Mouse (Mus musculus): Measurements from ENCODE around the gene Coq2. TPM values are rescaled to one million over a fixed set of nuclear protein-coding genes. Genes with fewer than 3 reads are reported as not detected.

Coq2 gene
- total and polyA plus RNA-seq, 2 experiments from 2014 or later, result 65.1 to 81.3 TPM

DNA sequence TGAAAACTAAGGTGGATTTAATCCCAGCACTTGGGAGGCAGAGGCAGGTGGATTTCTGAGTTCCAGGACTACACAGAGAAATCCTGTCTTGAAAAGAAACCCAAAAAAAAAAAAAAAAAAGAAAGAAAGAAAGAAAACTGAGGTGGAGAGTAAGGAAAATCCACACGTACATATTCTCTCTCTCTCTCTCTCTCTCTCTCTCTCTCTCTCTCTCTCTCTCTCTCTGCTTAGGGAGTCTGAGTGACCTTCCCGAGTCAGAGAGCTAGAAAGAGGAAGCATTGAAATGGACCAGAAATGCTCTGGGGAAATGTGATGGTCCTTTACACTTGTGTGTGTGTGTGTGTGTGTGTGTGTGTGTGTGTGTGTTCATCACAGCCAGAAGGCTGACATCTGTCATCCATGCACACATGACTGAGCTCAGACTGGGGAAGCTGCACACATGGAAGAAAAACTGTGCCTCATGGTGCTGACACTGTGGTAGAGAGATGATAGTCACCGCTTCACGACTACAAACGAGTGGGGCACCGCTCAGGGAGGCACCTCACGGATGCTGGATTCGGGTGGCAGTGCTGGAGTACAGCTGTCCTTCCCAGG lies 40.0 kb downstream of the Coq2 start:
- H3K36me3 ChIP-seq (ENCODE audit: insufficient read depth), result no peaks in the 10 kb centered on the region
- no peak overlapping the region for H3K9ac ChIP-seq
- H3K4me3 ChIP-seq (ENCODE audit: low read depth, low read length), result no peak overlapping the region
- H3K27ac ChIP-seq (ENCODE audit: low read depth, low read length), result no peak overlapping the region
- no peaks in the 10 kb centered on the region for H3K4me1 ChIP-seq (ENCODE audit: insufficient read depth)
- no peaks in the 10 kb centered on the region for H3K27me3 ChIP-seq (ENCODE audit: insufficient read depth, low read length)
- no peak for TF ChIP-seq CTCF (IDR thresholded peaks at IDR 0.05; ENCODE audit: low read depth)
- 82% methylated on average over 8 of the region's 8 CpGs for WGBS
- DNase-seq (no peak), ATAC-seq (no peak)
- H3K4me2 ChIP-seq (ENCODE audit: low read depth), result no peak overlapping the region
- H3K9me3 ChIP-seq (ENCODE audit: low read length), result no peaks in the 10 kb centered on the region

DNA sequence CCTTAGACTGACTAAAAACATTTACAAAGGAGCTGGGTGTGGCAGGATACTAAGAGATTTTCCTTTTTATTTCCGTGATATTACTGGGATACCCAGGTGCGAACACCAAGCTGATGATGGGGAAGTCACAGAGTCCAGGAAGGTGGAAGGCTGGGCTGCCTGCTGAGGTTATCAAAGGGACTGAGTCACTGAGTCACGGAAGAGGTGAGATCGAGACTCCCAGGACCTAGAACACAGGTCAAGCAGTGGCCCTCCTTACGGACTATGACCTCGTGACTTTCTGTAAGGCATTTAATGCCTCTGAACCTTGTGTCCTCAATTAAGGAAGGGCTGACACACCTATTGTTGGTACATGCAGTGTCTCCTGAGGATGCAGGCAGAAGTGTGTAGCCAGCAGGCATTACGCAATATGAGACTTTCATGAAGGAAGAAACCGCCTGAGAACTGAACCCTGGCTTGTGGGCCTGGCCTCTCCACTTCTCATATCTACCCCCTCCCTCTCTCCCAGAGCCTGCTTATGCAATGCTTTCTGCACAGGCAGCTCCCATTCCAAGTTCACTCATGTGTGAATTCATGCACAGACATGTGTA lies 42.3 kb downstream of the Coq2 start:
- ATAC-seq (no peak), DNase-seq (no peak)
- no peak overlapping the region for H3K27ac ChIP-seq (ENCODE audit: low read depth, low read length)
- WGBS, result 88% methylated on average over 8 of the region's 8 CpGs
- no peak overlapping the region for H3K4me3 ChIP-seq (ENCODE audit: low read depth, low read length)
- H3K36me3 ChIP-seq (ENCODE audit: insufficient read depth), result no peaks in the 10 kb centered on the region
- H3K27me3 ChIP-seq (ENCODE audit: insufficient read depth, low read length), result no peaks in the 10 kb centered on the region
- no peak overlapping the region for H3K9ac ChIP-seq
- no peaks in the 10 kb centered on the region for H3K4me1 ChIP-seq (ENCODE audit: insufficient read depth)
- no peak overlapping the region for H3K4me2 ChIP-seq (ENCODE audit: low read depth)
- H3K9me3 ChIP-seq (ENCODE audit: low read length), result no peaks in the 10 kb centered on the region
- no peak for TF ChIP-seq CTCF (IDR thresholded peaks at IDR 0.05; ENCODE audit: low read depth)

DNA sequence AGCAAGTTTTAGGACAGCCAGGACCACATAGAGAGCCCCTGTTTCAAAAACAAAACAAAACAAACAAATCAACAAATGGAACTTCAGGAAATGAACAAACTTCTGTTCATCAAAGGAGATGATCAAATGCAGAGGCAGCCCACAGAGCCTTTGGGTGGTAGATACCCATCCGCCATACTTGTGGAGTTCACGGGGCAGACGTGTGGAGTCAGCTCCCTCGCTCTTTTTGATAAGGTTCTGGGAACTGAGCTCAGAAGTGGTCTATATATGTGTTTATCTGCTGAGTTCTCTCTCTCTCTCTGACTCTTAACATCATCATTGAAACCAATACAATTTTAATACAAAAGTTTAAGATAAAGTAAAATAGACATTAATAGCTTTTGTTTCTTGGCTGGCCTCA lies 46.1 kb downstream of the Coq2 start:
- ATAC-seq, result no peak
- no peaks in the 10 kb centered on the region for H3K9me3 ChIP-seq (ENCODE audit: low read length)
- no peak overlapping the region for H3K4me3 ChIP-seq (ENCODE audit: low read depth, low read length)
- TF ChIP-seq CTCF (IDR thresholded peaks at IDR 0.05; ENCODE audit: low read depth), result no peak
- H3K36me3 ChIP-seq (ENCODE audit: insufficient read depth), result no peaks in the 10 kb centered on the region
- no peaks in the 10 kb centered on the region for H3K4me1 ChIP-seq (ENCODE audit: insufficient read depth)
- no peak overlapping the region for H3K4me2 ChIP-seq (ENCODE audit: low read depth)
- 96% methylated on average over 4 of the region's 4 CpGs for WGBS
- no peak for DNase-seq
- no peak overlapping the region for H3K9ac ChIP-seq
- H3K27me3 ChIP-seq (ENCODE audit: insufficient read depth, low read length), result no peaks in the 10 kb centered on the region
- no peak overlapping the region for H3K27ac ChIP-seq (ENCODE audit: low read depth, low read length)

DNA sequence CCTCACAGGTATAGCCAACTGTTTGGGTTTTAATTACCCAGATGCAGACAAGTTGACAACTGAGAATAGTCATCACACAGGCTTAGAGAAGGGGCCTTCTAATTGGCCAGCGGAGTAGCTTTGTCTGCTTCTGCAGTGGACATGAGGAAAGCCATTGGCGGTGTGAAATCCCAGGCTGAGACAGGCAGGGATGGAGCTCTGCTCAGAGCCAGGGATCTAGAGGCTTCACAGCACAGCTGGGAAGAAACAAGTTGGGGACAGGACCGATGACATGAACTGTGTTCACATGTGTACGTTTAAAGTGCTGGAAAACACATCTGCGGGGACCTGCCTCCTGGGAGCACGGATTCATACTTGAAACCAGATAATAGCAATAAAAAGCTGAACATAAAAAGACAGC lies 48.4 kb downstream of the Coq2 start:
- Histone ChIP-seq H3K9ac (no peak overlapping the region), H3K9me3 (ENCODE audit: low read length) (no peaks in the 10 kb centered on the region), H3K36me3 (ENCODE audit: insufficient read depth) (no peaks in the 10 kb centered on the region), H3K27me3 (ENCODE audit: insufficient read depth, low read length) (no peaks in the 10 kb centered on the region), H3K4me3 (ENCODE audit: low read depth, low read length) (no peak overlapping the region), H3K27ac (ENCODE audit: low read depth, low read length) (no peak overlapping the region), H3K4me1 (ENCODE audit: insufficient read depth) (no peaks in the 10 kb centered on the region), H3K4me2 (ENCODE audit: low read depth) (no peak overlapping the region)
- TF ChIP-seq CTCF (IDR thresholded peaks at IDR 0.05; ENCODE audit: low read depth), result no peak
- ATAC-seq (no peak), DNase-seq (no peak)
- WGBS, result 65% methylated on average over 6 of the region's 6 CpGs

DNA sequence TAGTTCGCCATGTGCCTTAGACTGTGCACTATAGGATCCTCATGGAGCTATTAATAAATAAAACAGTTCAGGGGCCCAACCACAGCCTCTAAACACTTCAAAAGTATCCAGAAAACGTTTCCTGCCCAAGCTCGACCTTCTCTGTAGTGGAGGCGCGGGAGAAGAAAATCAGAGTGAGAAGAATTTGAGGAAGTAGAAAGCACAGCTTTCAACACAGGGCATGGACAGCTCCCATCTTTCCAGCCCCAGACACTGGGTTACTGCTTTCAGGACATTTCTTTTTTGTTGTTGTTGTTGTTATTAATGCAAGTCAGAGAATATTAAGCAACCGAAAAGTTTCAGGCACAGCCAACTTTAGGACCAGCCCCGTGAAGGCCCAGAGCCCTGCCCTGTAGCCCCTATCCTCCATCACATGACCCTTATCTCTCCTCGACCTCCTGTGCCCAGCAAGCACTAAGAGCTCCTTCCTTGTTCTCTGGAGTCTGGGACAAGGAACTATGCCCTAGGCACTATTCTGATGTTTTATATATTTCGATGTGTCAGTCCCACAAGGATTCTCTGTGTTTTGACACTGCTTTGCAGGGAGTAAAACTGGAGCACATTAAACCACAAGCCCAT lies 50.1 kb downstream of the Coq2 start:
- no peak overlapping the region for H3K4me2 ChIP-seq (ENCODE audit: low read depth)
- H3K9me3 ChIP-seq (ENCODE audit: low read length), result no peaks in the 10 kb centered on the region
- H3K27ac ChIP-seq (ENCODE audit: low read depth, low read length), result no peak overlapping the region
- DNase-seq (no peak), ATAC-seq (no peak)
- H3K36me3 ChIP-seq (ENCODE audit: insufficient read depth), result no peaks in the 10 kb centered on the region
- no peaks in the 10 kb centered on the region for H3K27me3 ChIP-seq (ENCODE audit: insufficient read depth, low read length)
- WGBS, result 77% methylated on average over 9 of the region's 9 CpGs
- no peak overlapping the region for H3K9ac ChIP-seq
- TF ChIP-seq CTCF (IDR thresholded peaks at IDR 0.05; ENCODE audit: low read depth), result no peak
- H3K4me1 ChIP-seq (ENCODE audit: insufficient read depth), result no peaks in the 10 kb centered on the region
- no peak overlapping the region for H3K4me3 ChIP-seq (ENCODE audit: low read depth, low read length)

DNA sequence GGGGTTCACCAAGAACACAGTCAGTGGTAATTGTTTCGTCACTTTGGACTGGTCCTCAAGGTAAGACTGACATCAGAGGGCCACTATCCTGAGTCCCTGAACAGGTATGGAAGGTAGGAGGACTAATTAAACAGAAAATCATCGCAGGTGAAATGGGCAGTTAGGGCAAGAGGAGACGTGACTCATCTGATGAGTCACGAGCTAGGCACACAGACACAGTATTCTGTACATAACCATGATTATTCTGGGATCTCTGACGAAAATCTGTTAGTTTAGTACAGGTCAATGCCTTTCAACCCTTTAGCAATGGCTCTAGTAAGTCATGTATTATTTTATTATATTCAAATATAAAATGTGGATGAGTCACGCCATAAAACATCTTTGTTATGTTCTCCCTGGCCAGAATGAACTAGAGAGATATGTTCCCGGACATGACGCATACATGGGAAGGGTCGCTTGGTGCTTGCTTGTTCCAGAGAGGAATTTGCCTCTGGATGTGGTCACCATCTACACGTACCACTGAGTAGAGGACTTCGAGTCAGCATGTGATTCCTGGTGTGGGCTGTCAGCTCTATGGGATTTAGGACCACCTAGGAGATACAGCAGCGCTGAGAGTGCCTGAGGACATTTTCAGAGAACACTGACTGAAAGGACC lies 52.3 kb downstream of the Coq2 start:
- Histone ChIP-seq H3K4me1 (ENCODE audit: insufficient read depth) (no peaks in the 10 kb centered on the region), H3K9ac (no peak overlapping the region), H3K36me3 (ENCODE audit: insufficient read depth) (no peaks in the 10 kb centered on the region), H3K9me3 (ENCODE audit: low read length) (no peaks in the 10 kb centered on the region), H3K27ac (ENCODE audit: low read depth, low read length) (no peak overlapping the region), H3K27me3 (ENCODE audit: insufficient read depth, low read length) (no peaks in the 10 kb centered on the region), H3K4me3 (ENCODE audit: low read depth, low read length) (no peak overlapping the region), H3K4me2 (ENCODE audit: low read depth) (no peak overlapping the region)
- WGBS, result 89% methylated on average over 12 of the region's 12 CpGs
- TF ChIP-seq CTCF (IDR thresholded peaks at IDR 0.05; ENCODE audit: low read depth), result no peak
- ATAC-seq, result no peak
- no peak for DNase-seq

DNA sequence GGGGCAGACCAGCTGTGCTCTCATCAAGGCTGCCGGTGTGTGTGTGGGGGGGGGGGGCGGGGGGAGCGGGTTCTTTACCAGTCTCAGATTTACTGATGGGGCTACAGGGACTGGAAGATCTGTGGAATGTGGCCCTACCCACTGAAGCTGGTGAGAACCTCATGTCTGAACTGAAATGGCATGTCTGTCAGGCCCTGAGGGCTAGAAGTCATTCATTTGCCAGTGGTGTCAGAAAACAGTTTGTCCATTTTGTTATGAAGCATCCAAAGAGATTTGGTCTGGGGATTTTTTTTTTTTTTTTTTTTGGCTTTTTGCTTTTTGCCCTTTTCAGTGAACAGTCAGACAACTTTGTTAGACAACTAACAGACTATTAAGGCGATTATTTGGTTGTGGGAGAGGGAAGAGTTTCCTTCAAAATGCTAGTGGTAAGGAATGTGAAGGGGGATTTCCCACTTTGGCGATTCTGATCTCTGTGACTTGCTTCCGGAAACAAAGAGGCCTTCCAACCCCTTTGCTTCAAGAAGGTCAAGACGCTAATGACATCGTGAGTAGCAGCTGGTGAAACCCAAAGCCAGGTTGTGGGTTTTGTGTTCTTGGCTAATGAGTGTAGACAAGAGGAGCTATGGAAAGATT lies 52.9 kb downstream of the Coq2 start:
- Histone ChIP-seq H3K27ac (ENCODE audit: low read depth, low read length) (no peak overlapping the region), H3K4me3 (ENCODE audit: low read depth, low read length) (no peak overlapping the region), H3K27me3 (ENCODE audit: insufficient read depth, low read length) (no peaks in the 10 kb centered on the region), H3K4me2 (ENCODE audit: low read depth) (no peak overlapping the region), H3K9me3 (ENCODE audit: low read length) (no peaks in the 10 kb centered on the region), H3K9ac (no peak overlapping the region), H3K36me3 (ENCODE audit: insufficient read depth) (no peaks in the 10 kb centered on the region), H3K4me1 (ENCODE audit: insufficient read depth) (no peaks in the 10 kb centered on the region)
- 79% methylated on average over 8 of the region's 8 CpGs for WGBS
- no peak for TF ChIP-seq CTCF (IDR thresholded peaks at IDR 0.05; ENCODE audit: low read depth)
- no peak for ATAC-seq
- DNase-seq, result no peak
